Mouse (Mus musculus) intestine, postnatal 0 days (tissue): ENCODE measurements at regions not wholly inside any gene's neighbourhood (a gene's known extent, or its start where the extent isn't known, plus 50 kb on each side); places are given as distances from the start of the nearest gene placed in this dataset.

Experiments used
- ATAC-seq: fragments of 200-750 bp; cut with Nextera tagmentation; 2 replicates; pipeline ENCODE4 v1.8.0; 2017; ENCODE audit warnings: mild to moderate bottlenecking, moderate TSS enrichment, moderate library complexity
- H3K27ac ChIP-seq: fragments of 300-500 bp; sonication (generic); 2 replicates; pipeline ENCODE4 v1.5.1; 2014; ENCODE audit warnings: mild to moderate bottlenecking, low read depth, low read length, moderate library complexity
- H3K27me3 ChIP-seq: fragments of 300-500 bp; sonication (generic); replicated peaks from 2 replicates; pipeline ENCODE4 v1.6.1; 2014; ENCODE audit warnings: low read length, mixed read lengths; ENCODE audit not compliant: control insufficient read depth, insufficient read depth
- H3K36me3 ChIP-seq: fragments of 300-500 bp; sonication (generic); 2 replicates; pipeline ENCODE4 v1.6.1; 2014; ENCODE audit warnings: mild to moderate bottlenecking, moderate library complexity; ENCODE audit not compliant: control insufficient read depth, insufficient read depth
- H3K4me1 ChIP-seq: fragments of 300-500 bp; sonication (generic); replicated peaks from 2 replicates; pipeline ENCODE4 v1.6.1; 2014; ENCODE audit warnings: antibody characterized with exemption, low read length, mixed read lengths; ENCODE audit not compliant: control insufficient read depth, insufficient read depth
- H3K4me2 ChIP-seq: fragments of 300-500 bp; sonication (generic); replicated peaks from 2 replicates; pipeline ENCODE4 v1.6.1; 2014; ENCODE audit warnings: low read depth, mild to moderate bottlenecking, moderate library complexity
- H3K4me3 ChIP-seq: fragments of 300-500 bp; sonication (generic); 2 replicates; pipeline ENCODE4 v1.5.1; 2014; ENCODE audit warnings: low read depth, low read length
- H3K9ac ChIP-seq: fragments of 300-500 bp; sonication (generic); 2 replicates; pipeline ENCODE4 v1.6.1; 2014; ENCODE audit warnings: mild to moderate bottlenecking, low read depth, low read length
- H3K9me3 ChIP-seq: fragments of 300-500 bp; sonication (generic); 2 replicates; pipeline ENCODE4 v1.6.1; 2016; ENCODE audit warnings: mixed run types; ENCODE audit not compliant: control insufficient read depth
- CTCF ChIP-seq: sonication (generic); IDR thresholded peaks from 2 replicates; pipeline ENCODE4 v1.5.1; 2016; ENCODE audit warnings: low read depth, mild to moderate bottlenecking, control low read depth, antibody characterized with exemption, moderate library complexity
- WGBS: fragments of 180-500 bp; shearing (Covaris S2); extraction: QIAGEN DNeasy Blood & Tissue Kit; methylation state at CpG from one replicate; pipeline ENCODE4 v1.1.7; 2014; 5-methylcytosine and 5-hydroxymethylcytosine counted together

GRCm38 (mm10) chr3:39674927-39675326, 788.2 kb downstream of the Fat4 start:
- no peak overlapping the region for H3K4me2 ChIP-seq
- ATAC-seq = no peak
- no peaks in the 10 kb centered on the region for H3K4me1 ChIP-seq
- H3K9me3 ChIP-seq = no peaks in the 10 kb centered on the region
- no peak overlapping the region for H3K27ac ChIP-seq
- WGBS = 74% methylated on average over 10 of the region's 10 CpGs
- no peaks in the 10 kb centered on the region for H3K27me3 ChIP-seq
- H3K4me3 ChIP-seq = no peak overlapping the region
- no peaks in the 10 kb centered on the region for H3K36me3 ChIP-seq
- H3K9ac ChIP-seq = no peak overlapping the region
- no peak for TF ChIP-seq CTCF

- Histone ChIP-seq H3K27me3 (no peaks in the 10 kb centered on the region), H3K4me1 (no peaks in the 10 kb centered on the region), H3K4me2 (no peak overlapping the region), H3K9ac (no peak overlapping the region), H3K27ac (no peak overlapping the region), H3K36me3 (no peaks in the 10 kb centered on the region), H3K9me3 (no peaks in the 10 kb centered on the region), H3K4me3 (no peak overlapping the region)
- WGBS = 93% methylated on average over 1 of the region's 1 CpGs
- ATAC-seq = no peak
- peak; percentile 34 for TF ChIP-seq CTCF
These were observed 818.9 kb downstream of the Fat4 start for GRCm38 (mm10) chr3:39705610-39706009.

- H3K9ac ChIP-seq = no peak overlapping the region
- H3K27me3 ChIP-seq = no peaks in the 10 kb centered on the region
- H3K4me3 ChIP-seq = no peak overlapping the region
- no peak for ATAC-seq
- no peak overlapping the region for H3K4me2 ChIP-seq
- no peak overlapping the region for H3K27ac ChIP-seq
- no peaks in the 10 kb centered on the region for H3K36me3 ChIP-seq
- TF ChIP-seq CTCF = no peak
- H3K9me3 ChIP-seq = no peaks in the 10 kb centered on the region
- no peaks in the 10 kb centered on the region for H3K4me1 ChIP-seq
- WGBS = 85% methylated on average over 13 of the region's 13 CpGs
These were observed 818.0 kb upstream of the Intu start for GRCm38 (mm10) chr3:39712795-39713709.

GRCm38 (mm10) chr3:39714056-39714592, 817.0 kb upstream of the Intu start:
- no peak overlapping the region for H3K27ac ChIP-seq
- TF ChIP-seq CTCF = no peak
- no peak overlapping the region for H3K4me2 ChIP-seq
- WGBS = 86% methylated on average over 5 of the region's 5 CpGs
- H3K9ac ChIP-seq = no peak overlapping the region
- no peaks in the 10 kb centered on the region for H3K4me1 ChIP-seq
- H3K36me3 ChIP-seq = no peaks in the 10 kb centered on the region
- H3K9me3 ChIP-seq = no peaks in the 10 kb centered on the region
- no peak for ATAC-seq
- no peaks in the 10 kb centered on the region for H3K27me3 ChIP-seq
- no peak overlapping the region for H3K4me3 ChIP-seq

- Histone ChIP-seq H3K36me3 (no peaks in the 10 kb centered on the region), H3K9ac (no peak overlapping the region), H3K9me3 (no peaks in the 10 kb centered on the region), H3K4me1 (no peaks in the 10 kb centered on the region), H3K27me3 (no peaks in the 10 kb centered on the region), H3K27ac (no peak overlapping the region), H3K4me3 (no peak overlapping the region), H3K4me2 (no peak overlapping the region)
- no peak for ATAC-seq
- no peak for TF ChIP-seq CTCF
- WGBS = 60% methylated on average over 11 of the region's 11 CpGs
These were observed 812.0 kb upstream of the Intu start for GRCm38 (mm10) chr3:39718946-39719545.

- ATAC-seq = no peak
These were observed 805.3 kb upstream of the Intu start for GRCm38 (mm10) chr3:39725755-39726154.

More at GRCm38 (mm10) chr3:39725755-39726154, 805.3 kb upstream of the Intu start:
- Histone ChIP-seq H3K4me1 (no peaks in the 10 kb centered on the region), H3K27ac (no peak overlapping the region), H3K4me3 (no peak overlapping the region), H3K27me3 (no peaks in the 10 kb centered on the region), H3K9ac (no peak overlapping the region), H3K9me3 (no peaks in the 10 kb centered on the region), H3K4me2 (no peak overlapping the region), H3K36me3 (no peaks in the 10 kb centered on the region)
- no peak for TF ChIP-seq CTCF
- WGBS = 60% methylated on average over 3 of the region's 3 CpGs
